Mouse (Mus musculus): ENCODE results near the gene Mep1a. TPM values are rescaled to one million over a fixed set of nuclear protein-coding genes. Genes with fewer than 3 reads are reported as not detected.
"Not testable (repeated sequence)": the region's sequence is repeated elsewhere in the genome, so short reads cannot be mapped to it uniquely, and the experiment has no call there.

Gene Mep1a
- 0.25 and 0.40 TPM in 2 replicates for polyA plus RNA-seq (2015; fragmentation: Nextera tagmentation; extraction: Ambion mirVana)

- no peaks in the 10 kb centered on the region for H3K9me3 ChIP-seq (replicated peaks)
- no peaks in the 10 kb centered on the region for H3K27me3 ChIP-seq
- H3K4me3 ChIP-seq (replicated peaks), result no peak within 1 kb of the TSS
- no peak within 1 kb of the TSS for H3K4me2 ChIP-seq (replicated peaks)
- no peak within 1 kb of the TSS for H3K27ac ChIP-seq (replicated peaks)
- H3K9ac ChIP-seq, result no peak within 1 kb of the TSS
- WGBS, result 81% methylated on average over 9 of the region's 9 CpGs
- no peaks in the 10 kb centered on the region for H3K36me3 ChIP-seq
- ATAC-seq (ENCODE audit: insufficient number of reproducible peaks, low FRiP score, low TSS enrichment, low read depth), result no peak
- H3K4me1 ChIP-seq, result no peaks in the 10 kb centered on the region
Measured at GRCm38 (mm10) chr17:43502592-43502991, at the start of gene Mep1a. TSS of gene Mep1a (minus strand) at chr17:43502812.

DNA sequence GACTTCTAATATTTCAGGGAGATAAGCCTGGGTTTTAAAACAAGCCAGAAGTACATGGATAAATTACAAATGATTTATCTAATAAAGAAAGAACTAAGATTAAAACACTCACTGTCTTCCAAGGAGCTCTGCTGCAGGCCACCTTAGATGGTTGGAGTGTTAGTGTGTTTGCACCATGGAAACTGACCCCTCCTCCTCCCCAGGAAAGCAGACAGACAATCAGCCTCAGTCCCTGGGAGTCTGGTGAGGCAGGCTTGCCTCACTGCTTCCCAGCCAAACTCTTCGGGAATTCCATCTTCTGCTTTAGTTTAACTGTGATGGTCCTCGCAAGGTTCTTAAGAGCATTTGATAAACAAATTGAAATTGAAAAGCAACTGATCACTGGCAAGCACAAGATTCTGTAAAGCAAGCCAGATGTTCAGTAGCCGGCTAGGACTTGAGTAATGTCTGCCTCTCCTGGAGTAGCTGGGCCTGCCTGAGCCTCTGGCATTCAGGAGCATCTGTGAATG, 48.6 kb upstream of the Mep1a start:
- H3K4me1 ChIP-seq, result no peaks in the 10 kb centered on the region
- H3K27ac ChIP-seq (replicated peaks), result no peak overlapping the region
- H3K27me3 ChIP-seq, result no peaks in the 10 kb centered on the region
- H3K9me3 ChIP-seq (replicated peaks), result no peaks in the 10 kb centered on the region
- 25% methylated on average over 3 of the region's 3 CpGs for WGBS
- H3K36me3 ChIP-seq, result no peaks in the 10 kb centered on the region
- H3K9ac ChIP-seq, result no peak overlapping the region
- no peak for ATAC-seq (ENCODE audit: insufficient number of reproducible peaks, low FRiP score, low TSS enrichment, low read depth)
- H3K4me2 ChIP-seq (replicated peaks), result no peak overlapping the region
- no peak overlapping the region for H3K4me3 ChIP-seq (replicated peaks)

- no peaks in the 10 kb centered on the region for H3K27me3 ChIP-seq
- no peak overlapping the region for H3K4me2 ChIP-seq (replicated peaks)
- ATAC-seq (ENCODE audit: insufficient number of reproducible peaks, low FRiP score, low TSS enrichment, low read depth), result no peak
- H3K4me1 ChIP-seq, result no peaks in the 10 kb centered on the region
- H3K9ac ChIP-seq, result no peak overlapping the region
- no peaks in the 10 kb centered on the region for H3K9me3 ChIP-seq (replicated peaks)
- H3K36me3 ChIP-seq, result no peaks in the 10 kb centered on the region
- H3K4me3 ChIP-seq (replicated peaks), result no peak overlapping the region
- H3K27ac ChIP-seq (replicated peaks), result no peak overlapping the region
- 84% methylated on average over 4 of the region's 4 CpGs for WGBS
Measured at GRCm38 (mm10) chr17:43544040-43544439, 41.4 kb upstream of the Mep1a start.

DNA sequence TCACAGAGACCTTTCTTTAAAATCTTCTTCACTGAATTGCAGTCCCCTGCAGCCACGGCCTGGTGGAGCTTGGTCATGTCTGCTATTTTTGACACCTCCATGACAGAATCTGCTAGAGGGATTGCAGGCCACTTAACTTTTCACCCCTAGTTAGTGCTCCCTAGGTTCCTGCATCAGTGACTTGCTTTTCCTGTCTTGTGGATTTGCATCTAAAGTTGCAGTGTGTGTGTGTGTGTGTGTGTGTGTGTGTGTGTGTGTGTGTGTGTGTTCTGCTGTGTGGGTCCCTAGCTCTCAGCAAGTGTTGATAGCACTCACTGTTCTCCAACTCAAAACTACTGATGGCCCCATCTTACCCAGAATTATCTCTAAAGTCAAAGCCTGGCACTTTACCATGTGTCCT, 40.9 kb upstream of the Mep1a start, which contains the start of gene Ankrd66:
Gene Ankrd66 (minus strand): TSS at position 101 of the 400 bp plus-strand sequence.
- Histone ChIP-seq H3K9me3 (replicated peaks) (no peaks in the 10 kb centered on the region), H3K27me3 (no peaks in the 10 kb centered on the region), H3K4me3 (replicated peaks) (no peak within 1 kb of the TSS), H3K36me3 (no peaks in the 10 kb centered on the region), H3K9ac (no peak within 1 kb of the TSS), H3K4me1 (no peaks in the 10 kb centered on the region), H3K4me2 (replicated peaks) (no peak within 1 kb of the TSS), H3K27ac (replicated peaks) (no peak within 1 kb of the TSS)
- ATAC-seq (ENCODE audit: insufficient number of reproducible peaks, low FRiP score, low TSS enrichment, low read depth), result no peak
- 63% methylated on average over 1 of the region's 1 CpGs for WGBS

DNA sequence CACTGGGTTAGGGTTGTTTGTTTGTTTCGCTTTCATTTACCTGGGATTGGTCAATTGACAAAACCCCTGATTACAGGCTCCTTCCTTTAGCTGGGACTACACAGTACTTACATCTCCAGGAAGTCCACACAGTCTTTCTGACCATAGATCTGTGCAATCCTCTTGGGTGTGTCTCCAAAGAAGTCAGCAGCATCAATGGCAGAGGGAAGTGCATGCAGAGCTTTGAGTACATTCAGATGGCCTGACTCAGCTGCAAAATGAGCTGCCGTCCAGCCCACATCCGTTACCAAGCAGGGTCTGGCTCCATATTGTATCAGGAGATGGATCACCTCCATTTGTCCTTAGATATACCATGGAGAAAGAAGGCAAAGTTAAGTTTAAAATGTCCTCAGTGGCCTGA, 36.2 kb upstream of the Mep1a start:
- Histone ChIP-seq H3K4me2 (replicated peaks) (no peak overlapping the region), H3K9me3 (replicated peaks) (no peaks in the 10 kb centered on the region), H3K27me3 (no peaks in the 10 kb centered on the region), H3K4me1 (peaks cover 9% of the 10 kb centered on the region; the same call in 1 of the 2 replicates), H3K27ac (replicated peaks) (no peak overlapping the region), H3K4me3 (replicated peaks) (no peak overlapping the region), H3K36me3 (no peaks in the 10 kb centered on the region), H3K9ac (no peak overlapping the region)
- WGBS, result 84% methylated on average over 3 of the region's 3 CpGs
- ATAC-seq (ENCODE audit: insufficient number of reproducible peaks, low FRiP score, low TSS enrichment, low read depth), result no peak

GRCm38 (mm10) chr17:43536841-43537240, 34.2 kb upstream of the Mep1a start:
- not testable (repeated sequence) for ATAC-seq (ENCODE audit: insufficient number of reproducible peaks, low FRiP score, low TSS enrichment, low read depth); H3K27ac ChIP-seq (replicated peaks); H3K36me3 ChIP-seq; H3K27me3 ChIP-seq; H3K9me3 ChIP-seq (replicated peaks); H3K4me2 ChIP-seq (replicated peaks); H3K4me3 ChIP-seq (replicated peaks); H3K9ac ChIP-seq; H3K4me1 ChIP-seq
- WGBS, result 88% methylated on average over 6 of the region's 6 CpGs

- H3K9me3 ChIP-seq (replicated peaks), result no peaks in the 10 kb centered on the region
- peak overlapping the region; percentile 47 for H3K4me2 ChIP-seq (replicated peaks)
- peak; percentile 87 for ATAC-seq (ENCODE audit: insufficient number of reproducible peaks, low FRiP score, low TSS enrichment, low read depth)
- H3K4me3 ChIP-seq (replicated peaks), result peak overlapping the region; percentile 27
- H3K36me3 ChIP-seq, result no peaks in the 10 kb centered on the region
- 13% methylated on average over 23 of the region's 23 CpGs for WGBS
- H3K27me3 ChIP-seq, result no peaks in the 10 kb centered on the region
- H3K9ac ChIP-seq, result no peak overlapping the region
- peak overlapping the region; percentile 36; the same call in 1 of the 2 replicates for H3K27ac ChIP-seq (replicated peaks)
- H3K4me1 ChIP-seq, result peaks cover 9% of the 10 kb centered on the region; the same call in 1 of the 2 replicates
Measured at GRCm38 (mm10) chr17:43534362-43535222, 32.0 kb upstream of the Mep1a start.

GRCm38 (mm10) chr17:43531192-43531591, 28.6 kb upstream of the Mep1a start:
- peaks cover 9% of the 10 kb centered on the region; the same call in 1 of the 2 replicates for H3K4me1 ChIP-seq
- H3K9ac ChIP-seq, result no peak overlapping the region
- ATAC-seq (ENCODE audit: insufficient number of reproducible peaks, low FRiP score, low TSS enrichment, low read depth), result no peak
- no peaks in the 10 kb centered on the region for H3K9me3 ChIP-seq (replicated peaks)
- H3K27me3 ChIP-seq, result no peaks in the 10 kb centered on the region
- H3K4me2 ChIP-seq (replicated peaks), result no peak overlapping the region
- no peaks in the 10 kb centered on the region for H3K36me3 ChIP-seq
- no peak overlapping the region for H3K4me3 ChIP-seq (replicated peaks)
- no peak overlapping the region for H3K27ac ChIP-seq (replicated peaks)
- WGBS, result 93% methylated on average over 4 of the region's 4 CpGs

DNA sequence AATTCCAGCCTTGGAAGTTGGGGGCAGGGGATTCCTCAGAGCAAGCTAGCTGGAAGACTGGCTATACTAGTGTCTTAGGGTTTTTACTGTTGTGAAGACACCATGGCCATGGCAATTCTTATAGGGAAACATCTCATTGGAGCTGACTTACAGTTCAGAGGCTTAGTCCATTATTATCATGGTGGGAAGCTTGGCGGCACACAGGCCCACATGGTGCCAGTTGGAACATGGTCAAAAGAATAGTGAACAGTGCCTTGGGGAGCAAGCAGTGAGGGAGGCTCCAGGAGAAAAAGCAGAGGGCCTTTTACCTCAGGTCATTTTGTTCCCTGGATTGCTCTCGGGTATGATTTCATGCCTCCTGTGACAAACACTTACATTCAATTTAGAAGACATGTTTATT, 27.9 kb upstream of the Mep1a start:
- no peak for ATAC-seq (ENCODE audit: insufficient number of reproducible peaks, low FRiP score, low TSS enrichment, low read depth)
- WGBS, result 72% methylated on average over 2 of the region's 2 CpGs

GRCm38 (mm10) chr17:43520166-43520565, 17.6 kb upstream of the Mep1a start:
- no peak overlapping the region for H3K27ac ChIP-seq (replicated peaks)
- no peaks in the 10 kb centered on the region for H3K36me3 ChIP-seq
- 0 out of 2 replicates have a peak, but pooled peaks cover 7% of the 10 kb centered on the region for H3K27me3 ChIP-seq
- no peaks in the 10 kb centered on the region for H3K9me3 ChIP-seq (replicated peaks)
- no peak overlapping the region for H3K9ac ChIP-seq
- no peaks in the 10 kb centered on the region for H3K4me1 ChIP-seq
- no peak for ATAC-seq (ENCODE audit: insufficient number of reproducible peaks, low FRiP score, low TSS enrichment, low read depth)
- H3K4me2 ChIP-seq (replicated peaks), result no peak overlapping the region
- no peak overlapping the region for H3K4me3 ChIP-seq (replicated peaks)
- WGBS, result 76% methylated on average over 3 of the region's 3 CpGs

More for the DNA sequence above, 27.9 kb upstream of the Mep1a start:
- Histone ChIP-seq H3K27me3 (no peaks in the 10 kb centered on the region), H3K4me2 (replicated peaks) (no peak overlapping the region), H3K4me1 (peaks cover 9% of the 10 kb centered on the region; the same call in 1 of the 2 replicates), H3K36me3 (no peaks in the 10 kb centered on the region), H3K4me3 (replicated peaks) (no peak overlapping the region), H3K27ac (replicated peaks) (no peak overlapping the region), H3K9ac (no peak overlapping the region), H3K9me3 (replicated peaks) (no peaks in the 10 kb centered on the region)

DNA sequence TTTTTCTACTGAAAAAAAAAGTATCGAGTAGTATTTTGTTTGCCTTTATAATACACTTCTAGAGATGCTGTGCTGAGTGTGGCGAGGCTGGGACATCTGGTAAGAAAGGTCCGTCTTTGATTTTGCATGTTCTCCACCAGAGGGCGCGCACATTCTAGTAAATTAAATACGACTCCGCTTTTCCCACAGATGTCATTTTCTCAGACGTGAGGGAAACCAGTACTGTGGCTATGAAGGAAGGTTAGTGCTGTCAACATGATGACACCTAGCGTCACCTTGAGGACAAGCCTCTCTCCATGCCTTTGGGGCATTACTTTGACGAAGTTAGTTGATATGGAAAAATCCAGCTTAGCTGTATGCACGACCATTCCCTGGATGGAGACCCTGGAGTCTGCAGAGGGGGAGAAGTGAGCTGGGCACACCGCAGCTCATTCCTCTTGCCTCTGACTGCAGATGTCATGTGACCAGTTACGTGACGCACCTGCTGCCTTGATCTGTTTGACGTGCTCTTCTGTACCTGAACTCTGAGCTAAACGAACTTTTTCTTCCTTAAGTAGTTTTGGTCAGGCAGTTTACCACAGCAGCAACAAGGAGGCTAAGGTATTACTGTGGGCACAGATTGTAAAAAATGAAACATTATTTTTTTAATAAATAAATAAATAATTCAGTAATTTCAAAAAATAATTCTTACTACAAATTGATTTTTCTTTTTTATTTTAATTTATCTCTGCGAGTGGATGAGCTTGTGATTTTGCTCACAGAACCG, 16.2 kb upstream of the Mep1a start:
- WGBS, result 26% methylated on average over 18 of the region's 18 CpGs

More for the DNA sequence above, 16.2 kb upstream of the Mep1a start:
- H3K36me3 ChIP-seq, result no peaks in the 10 kb centered on the region
- H3K4me1 ChIP-seq, result no peaks in the 10 kb centered on the region
- H3K9ac ChIP-seq, result no peak overlapping the region
- H3K27me3 ChIP-seq, result 0 out of 2 replicates have a peak, but pooled peaks cover 7% of the 10 kb centered on the region
- 0 out of 2 replicates have a peak, but pooled peaks cover 4% of the 10 kb centered on the region for H3K9me3 ChIP-seq (replicated peaks)
- no peak overlapping the region for H3K27ac ChIP-seq (replicated peaks)
- peak; percentile 67 for ATAC-seq (ENCODE audit: insufficient number of reproducible peaks, low FRiP score, low TSS enrichment, low read depth)
- no peak overlapping the region for H3K4me3 ChIP-seq (replicated peaks)
- no peak overlapping the region for H3K4me2 ChIP-seq (replicated peaks)

Measured in embryonic facial prominence, embryonic 15.5 days (tissue).